Mouse (Mus musculus) forebrain, embryonic 14.5 days (tissue): ENCODE results near the gene Plxnb3. TPM values are rescaled to one million over a fixed set of nuclear protein-coding genes. Genes with fewer than 3 reads are reported as not detected.
"Not testable (repeated sequence)": the region's sequence is repeated elsewhere in the genome, so short reads cannot be mapped to it uniquely, and the experiment has no call there.

ENCODE experiments used
- ATAC-seq: fragments of 200-750 bp; cut with Nextera tagmentation; 2 replicates; pipeline ENCODE4 v1.8.0; 2017; ENCODE audit warnings: mild to moderate bottlenecking, moderate library complexity
- DNase-seq: peaks from one replicate; pipeline ENCODE4 v3.0.0-alpha.2; 2015; ENCODE audit warnings: low spot score
- H3K27ac ChIP-seq: fragments of 300-500 bp; sonication (generic); 2 replicates; pipeline ENCODE4 v1.5.1; 2014; ENCODE audit warnings: low read depth, mild to moderate bottlenecking, control low read depth, low read length, moderate library complexity
- H3K27me3 ChIP-seq: fragments of 300-500 bp; sonication (generic); replicated peaks from 2 replicates; pipeline ENCODE4 v1.6.1; 2014; ENCODE audit warnings: low read length, control low read depth, mixed read lengths; ENCODE audit not compliant: control insufficient read depth, insufficient read depth
- H3K36me3 ChIP-seq: fragments of 300-500 bp; sonication (generic); 2 replicates; pipeline ENCODE4 v1.6.1; 2014; ENCODE audit warnings: low read length, control low read depth; ENCODE audit not compliant: control insufficient read depth, insufficient read depth
- H3K4me1 ChIP-seq: fragments of 300-500 bp; sonication (generic); 2 replicates; pipeline ENCODE4 v1.6.1; 2014; ENCODE audit warnings: antibody characterized with exemption, low read length, control low read depth; ENCODE audit not compliant: control insufficient read depth, insufficient read depth
- H3K4me2 ChIP-seq: fragments of 300-500 bp; sonication (generic); 2 replicates; pipeline ENCODE4 v1.6.1; 2014; ENCODE audit warnings: mild to moderate bottlenecking, control low read depth, low read length
- H3K4me3 ChIP-seq: fragments of 300-500 bp; sonication (generic); 2 replicates; pipeline ENCODE4 v1.5.1; 2014; ENCODE audit warnings: low read depth, low read length, control low read depth
- H3K9ac ChIP-seq: fragments of 300-500 bp; sonication (generic); 2 replicates; pipeline ENCODE4 v1.6.1; 2014; ENCODE audit warnings: mild to moderate bottlenecking, low read length, control low read depth, moderate library complexity
- H3K9me3 ChIP-seq: fragments of 300-500 bp; sonication (generic); replicated peaks from 2 replicates; pipeline ENCODE4 v1.6.1; 2016; ENCODE audit warnings: low read length, control low read depth, mixed read lengths; ENCODE audit not compliant: control insufficient read depth
- WGBS: fragments of 180-500 bp; shearing (Covaris S2); extraction: QIAGEN DNeasy Blood & Tissue Kit; methylation state at CpG from one replicate; pipeline ENCODE4 v1.1.7; 2014; 5-methylcytosine and 5-hydroxymethylcytosine counted together
- polyA plus RNA-seq: library from polyadenylated mRNA; unstranded; fragments of >200 nt; fragmentation: Nextera tagmentation; extraction: Ambion mirVana; gene quantifications from 2 replicates; pipeline ENCODE4 v1.2.1, GENCODE M21; 2014

Plxnb3 gene
- polyA plus RNA-seq, 1 experiment from 2014 or later: 0.08 TPM

- DNase-seq: no peak
- H3K27me3 ChIP-seq: no peaks in the 10 kb centered on the region
- H3K4me2 ChIP-seq: no peak overlapping the region
- H3K9ac ChIP-seq: no peak overlapping the region
- WGBS: 42% methylated on average over 1 of the region's 1 CpGs
- no peaks in the 10 kb centered on the region for H3K36me3 ChIP-seq
- no peaks in the 10 kb centered on the region for H3K4me1 ChIP-seq
- H3K9me3 ChIP-seq: no peaks in the 10 kb centered on the region
- no peak overlapping the region for H3K4me3 ChIP-seq
- H3K27ac ChIP-seq: no peak overlapping the region
- ATAC-seq: no peak
Observed at GRCm38 (mm10) chrX:73730908-73731307, 26.0 kb upstream of the Plxnb3 start.

GRCm38 (mm10) chrX:73738155-73738554 is 18.7 kb upstream of the Plxnb3 start:
- Histone ChIP-seq H3K4me1 (no peaks in the 10 kb centered on the region), H3K4me3 (no peak overlapping the region), H3K4me2 (no peak overlapping the region), H3K36me3 (no peaks in the 10 kb centered on the region), H3K9ac (no peak overlapping the region), H3K27me3 (no peaks in the 10 kb centered on the region), H3K9me3 (no peaks in the 10 kb centered on the region), H3K27ac (no peak overlapping the region)
- ATAC-seq (no peak), DNase-seq (no peak)
- WGBS: 43% methylated on average over 1 of the region's 1 CpGs

DNA sequence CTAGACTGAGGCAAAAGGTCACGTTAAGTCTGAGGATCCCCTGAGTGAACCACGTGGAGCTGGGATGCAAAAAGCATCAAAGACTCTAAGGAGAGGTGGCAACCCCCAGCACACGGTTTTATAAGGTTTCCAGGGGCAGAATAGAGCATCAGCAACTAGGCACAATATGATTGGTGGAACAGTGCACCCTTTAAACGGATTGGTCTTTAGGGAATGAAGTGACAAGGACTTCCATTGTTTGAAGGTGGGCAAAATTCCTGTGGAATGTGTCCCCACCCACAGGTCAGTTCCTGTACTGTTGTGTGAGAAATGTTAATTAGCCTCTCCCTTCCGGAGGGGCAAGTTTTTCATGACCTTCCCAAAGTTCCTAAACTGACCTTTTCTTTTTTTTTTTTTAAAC is 17.7 kb upstream of the Plxnb3 start:
- Histone ChIP-seq H3K4me2 (no peak overlapping the region), H3K9me3 (no peaks in the 10 kb centered on the region), H3K36me3 (no peaks in the 10 kb centered on the region), H3K4me1 (no peaks in the 10 kb centered on the region), H3K27me3 (no peaks in the 10 kb centered on the region), H3K9ac (no peak overlapping the region), H3K4me3 (no peak overlapping the region), H3K27ac (no peak overlapping the region)
- ATAC-seq: no peak
- no peak for DNase-seq
- 59% methylated on average over 5 of the region's 5 CpGs for WGBS

DNA sequence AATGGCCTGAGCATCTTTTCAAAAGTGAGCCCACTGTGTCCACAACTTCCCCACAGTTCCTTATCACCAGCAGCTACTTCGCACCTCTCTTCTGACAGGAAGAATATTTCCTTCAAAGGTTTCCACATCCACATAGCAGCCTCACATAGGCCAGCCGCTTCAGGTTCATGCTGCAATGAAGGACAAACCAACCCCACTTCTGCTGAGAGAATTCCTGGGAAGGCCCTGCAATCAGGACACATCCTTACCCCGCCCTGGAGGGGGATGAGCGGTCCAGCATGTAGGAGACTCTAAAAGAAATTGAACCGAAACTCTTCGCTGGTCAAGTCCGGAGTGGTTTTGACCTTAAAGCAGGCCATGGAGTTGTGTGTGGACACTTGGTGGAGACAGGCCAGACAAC is 17.0 kb upstream of the Plxnb3 start:
- not testable (repeated sequence) for H3K27ac ChIP-seq, H3K4me3 ChIP-seq, H3K4me1 ChIP-seq, H3K36me3 ChIP-seq, H3K4me2 ChIP-seq, H3K27me3 ChIP-seq, ATAC-seq, DNase-seq, H3K9me3 ChIP-seq, H3K9ac ChIP-seq
- whole genome bisulfite sequencing: 95% methylated on average over 7 of the region's 7 CpGs

DNA sequence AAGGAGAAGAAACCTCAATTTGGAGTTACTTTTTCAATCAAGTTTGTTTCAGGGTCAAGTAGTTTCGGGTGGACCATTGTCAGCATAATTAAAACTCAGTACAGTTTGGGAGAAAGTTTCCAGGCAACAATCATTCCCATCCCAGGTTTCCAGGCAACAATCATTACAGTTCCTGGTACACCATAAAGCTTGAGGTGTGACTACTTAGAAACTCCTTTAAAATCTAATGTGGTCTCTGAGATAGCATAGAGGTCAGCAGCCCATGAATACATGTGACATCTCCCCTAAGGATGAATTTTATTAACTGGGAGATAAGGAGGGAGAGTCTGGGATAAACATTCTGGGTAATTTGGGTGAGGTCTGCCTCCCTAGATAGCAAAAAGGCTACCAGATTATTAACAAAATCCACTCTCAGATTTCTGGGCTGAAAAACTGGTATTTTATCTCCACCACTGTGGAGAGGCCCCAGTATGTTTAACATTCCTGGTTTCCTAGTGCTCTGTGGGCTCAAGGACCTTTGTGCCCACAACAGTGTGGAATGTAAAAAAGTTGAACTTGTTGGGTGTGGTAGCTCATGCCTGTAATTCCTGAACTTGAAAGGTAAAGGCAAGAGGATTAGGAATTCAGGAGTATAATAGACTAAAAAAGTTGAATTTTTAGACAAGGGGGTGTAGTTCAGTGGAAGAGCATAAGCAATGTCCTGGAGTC is 12.0 kb upstream of the Plxnb3 start:
- DNase-seq: no peak
- no peak overlapping the region for H3K4me2 ChIP-seq
- H3K4me3 ChIP-seq: no peak overlapping the region
- H3K27ac ChIP-seq: no peak overlapping the region
- H3K9me3 ChIP-seq: no peaks in the 10 kb centered on the region
- H3K4me1 ChIP-seq: no peaks in the 10 kb centered on the region
- WGBS: 88% methylated on average over 1 of the region's 1 CpGs
- no peak overlapping the region for H3K9ac ChIP-seq
- no peaks in the 10 kb centered on the region for H3K27me3 ChIP-seq
- no peaks in the 10 kb centered on the region for H3K36me3 ChIP-seq
- ATAC-seq: no peak

- WGBS: 89% methylated on average over 1 of the region's 1 CpGs
- no peaks in the 10 kb centered on the region for H3K36me3 ChIP-seq
- H3K9me3 ChIP-seq: no peaks in the 10 kb centered on the region
- ATAC-seq: no peak
- H3K4me2 ChIP-seq: no peak overlapping the region
- H3K27me3 ChIP-seq: no peaks in the 10 kb centered on the region
- H3K27ac ChIP-seq: no peak overlapping the region
- DNase-seq: no peak
- no peak overlapping the region for H3K4me3 ChIP-seq
- H3K9ac ChIP-seq: no peak overlapping the region
- H3K4me1 ChIP-seq: no peaks in the 10 kb centered on the region
Observed at GRCm38 (mm10) chrX:73748977-73749376, 7.9 kb upstream of the Plxnb3 start.

GRCm38 (mm10) chrX:73758611-73759290 is 1.9 kb downstream of the Plxnb3 start:
- Histone ChIP-seq H3K4me1 (no peaks in the 10 kb centered on the region), H3K36me3 (no peaks in the 10 kb centered on the region), H3K9me3 (no peaks in the 10 kb centered on the region), H3K4me3 (no peak overlapping the region), H3K9ac (no peak overlapping the region), H3K27me3 (no peaks in the 10 kb centered on the region), H3K27ac (no peak overlapping the region), H3K4me2 (no peak overlapping the region)
- no peak for DNase-seq
- ATAC-seq: no peak
- WGBS: 77% methylated on average over 13 of the region's 13 CpGs

DNA sequence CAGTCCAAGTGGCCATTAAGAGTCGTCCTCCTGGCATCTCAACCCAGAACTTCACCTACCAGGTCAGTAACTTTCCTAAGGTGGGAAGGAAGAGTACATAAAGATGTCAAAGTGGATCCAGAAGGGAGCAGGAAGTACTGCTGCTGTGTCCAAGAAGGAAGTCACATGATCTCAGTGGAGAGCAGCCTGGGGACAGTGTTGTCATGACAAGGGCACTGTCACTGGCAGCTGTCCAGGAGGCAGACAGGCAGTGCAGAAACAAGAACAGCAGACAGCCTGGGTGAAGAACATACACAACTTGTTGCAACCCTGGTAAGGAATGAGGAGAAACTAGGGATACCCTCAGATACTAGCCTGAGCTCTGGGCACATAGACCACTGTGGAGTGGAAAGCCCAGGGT is 8.4 kb downstream of the Plxnb3 start:
- no peak for DNase-seq
- no peak overlapping the region for H3K9ac ChIP-seq
- no peaks in the 10 kb centered on the region for H3K27me3 ChIP-seq
- no peak overlapping the region for H3K27ac ChIP-seq
- H3K4me1 ChIP-seq: no peaks in the 10 kb centered on the region
- H3K4me2 ChIP-seq: no peak overlapping the region
- no peak for ATAC-seq
- WGBS: 50% methylated on average over 1 of the region's 1 CpGs
- no peaks in the 10 kb centered on the region for H3K36me3 ChIP-seq
- H3K9me3 ChIP-seq: no peaks in the 10 kb centered on the region
- no peak overlapping the region for H3K4me3 ChIP-seq

- Histone ChIP-seq H3K9me3 (no peaks in the 10 kb centered on the region), H3K27me3 (no peaks in the 10 kb centered on the region), H3K9ac (no peak overlapping the region), H3K4me3 (no peak overlapping the region), H3K4me2 (no peak overlapping the region), H3K27ac (no peak overlapping the region), H3K4me1 (no peaks in the 10 kb centered on the region), H3K36me3 (no peaks in the 10 kb centered on the region)
- 66% methylated on average over 9 of the region's 9 CpGs for WGBS
- ATAC-seq: no peak
- DNase-seq: no peak
Observed at GRCm38 (mm10) chrX:73767267-73767666, 10.4 kb downstream of the Plxnb3 start.
